Mouse (Mus musculus) left cerebral cortex, postnatal 4 days (tissue): ENCODE results near the gene Bcl7a. TPM values are rescaled to one million over a fixed set of nuclear protein-coding genes. Genes with fewer than 3 reads are reported as not detected.

Experiments used
- DNase-seq: peaks from one replicate; pipeline ENCODE4 v3.0.0-alpha.2; 2022
- intact Hi-C: fragments of 180-260 bp; cut with DNase I; formaldehyde crosslinking; loops from one replicate; pipeline ENCODE4 v1.15.1; 2025
- total RNA-seq, 2 experiments: library from RNA; stranded (reverse); gene quantifications; 2 replicates each; pipeline ENCODE4 v1.2.3; 2021

The Bcl7a gene
- total RNA-seq: 10 to 100 TPM; 95.1 to 98.4 TPM

DNA sequence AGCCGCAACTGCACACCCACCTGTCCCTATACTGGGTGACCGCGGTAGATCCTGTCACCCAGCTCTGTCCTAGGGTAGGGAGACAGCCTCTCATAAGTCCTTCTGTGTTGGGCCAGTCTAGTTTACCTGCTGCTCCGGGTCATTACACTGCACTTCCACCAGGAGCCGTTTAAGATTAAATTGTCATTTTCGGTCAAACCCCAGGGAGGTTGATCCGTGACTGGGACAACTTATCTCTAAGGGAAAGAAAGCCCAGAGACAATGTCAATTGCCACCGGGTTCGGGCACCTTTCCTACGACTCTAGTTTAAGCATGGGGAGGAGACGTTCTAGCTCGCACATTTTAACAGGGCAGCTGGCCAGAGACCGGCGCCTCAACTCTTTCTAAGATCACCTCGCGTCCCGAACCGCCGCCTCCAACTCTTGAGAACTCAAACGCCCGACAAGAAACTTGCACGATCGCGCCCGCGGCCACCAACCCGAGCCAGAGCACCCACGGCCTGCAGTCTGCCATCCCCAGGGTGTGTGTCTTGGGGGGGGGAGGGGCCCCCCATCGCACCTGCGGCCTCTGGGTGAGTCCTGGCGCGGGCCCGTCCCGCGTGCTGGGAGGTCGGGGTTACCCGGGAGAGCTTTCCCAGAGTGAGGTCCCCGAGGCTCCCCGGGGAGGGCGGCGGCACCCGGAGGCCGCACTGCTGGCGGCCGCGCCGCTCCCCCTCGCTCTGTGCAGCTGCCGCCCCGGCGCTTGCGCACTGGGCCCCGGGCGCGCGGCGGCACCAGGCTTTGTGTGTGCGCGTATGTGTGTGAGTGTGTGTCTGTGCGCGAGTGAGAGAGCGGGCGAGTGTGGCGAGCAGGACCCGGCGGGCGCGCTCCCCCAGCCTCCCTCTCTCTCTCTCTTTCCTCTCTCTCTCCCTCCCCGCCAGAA, at the start of gene Bcl7a:
Gene Bcl7a (plus strand): TSS at position 128 of the 921 bp plus-strand sequence.
- DNase-seq: peak; percentile 92
- intact Hi-C loops: loop anchor here (10.0 kb wide), 2 partner anchors 59 to 89 kb away; partner anchors contain the start of gene Wdr66

- intact Hi-C loops: no loop called here
- no peak for DNase-seq
These were observed 49.0 kb upstream of the Bcl7a start for GRCm38 (mm10) chr5:123294653-123295052.

DNA sequence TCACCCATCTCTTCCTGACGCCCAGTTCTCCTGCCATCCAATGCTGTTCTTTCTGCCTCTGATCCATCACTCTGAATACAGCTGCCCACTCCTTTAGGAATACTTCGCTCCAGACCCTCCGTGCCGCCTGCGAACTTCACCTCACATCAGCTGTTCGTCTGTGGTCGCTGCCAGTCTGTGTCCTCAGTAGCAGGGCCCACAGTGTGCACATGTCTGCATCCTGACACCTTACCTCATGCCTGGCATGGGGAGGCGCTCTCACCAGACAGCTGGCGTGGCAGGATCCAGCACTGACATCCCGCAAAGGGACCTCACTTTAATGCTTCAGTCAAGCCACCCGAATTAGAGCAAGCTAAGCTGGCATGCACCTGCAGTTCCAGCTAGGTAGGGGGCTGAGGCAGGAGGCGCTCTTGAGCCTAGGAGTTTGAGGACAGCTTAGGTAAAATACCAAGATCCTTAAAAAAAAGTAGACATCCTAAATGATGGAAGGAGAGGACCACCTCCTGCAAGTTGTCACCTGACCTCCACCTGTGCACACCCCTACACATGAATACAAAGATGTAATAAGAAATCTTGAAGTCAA, 47.3 kb upstream of the Bcl7a start:
- intact Hi-C loops: no loop called here

GRCm38 (mm10) chr5:123296972-123297754, 46.5 kb upstream of the Bcl7a start:
- intact Hi-C loops: no loop called here
- no peak for DNase-seq

More for the DNA sequence above, 47.3 kb upstream of the Bcl7a start:
- no peak for DNase-seq

GRCm38 (mm10) chr5:123297830-123298229, 45.8 kb upstream of the Bcl7a start:
- no peak for DNase-seq
- intact Hi-C loops: no loop called here

GRCm38 (mm10) chr5:123298526-123298925, 45.1 kb upstream of the Bcl7a start:
- DNase-seq: no peak
- intact Hi-C loops: no loop called here

DNA sequence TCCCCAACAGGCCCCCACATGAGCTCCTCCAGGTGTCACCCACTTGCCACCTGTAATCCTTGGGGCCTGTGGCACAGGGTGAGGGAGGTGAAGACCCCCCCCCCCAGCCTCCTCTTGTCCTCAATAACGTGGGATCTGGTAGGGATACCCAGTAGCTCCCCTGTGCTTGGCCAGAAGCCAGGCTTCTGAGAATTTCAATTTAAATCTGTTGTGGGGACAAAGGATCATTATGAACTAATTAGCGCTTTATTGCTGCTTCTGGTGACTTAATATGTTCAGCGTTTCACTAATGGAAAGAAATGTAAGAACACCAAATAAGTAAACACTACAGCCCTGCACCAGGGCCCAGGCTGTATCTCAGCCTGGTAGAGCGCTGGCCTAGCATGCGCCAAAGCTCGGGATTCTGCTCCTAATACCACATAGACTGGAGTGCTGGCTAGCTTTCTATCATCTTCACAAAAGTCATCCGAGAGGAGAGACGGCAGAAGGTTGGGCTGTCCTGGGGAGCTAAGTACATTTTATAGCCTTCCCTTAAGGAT, 43.1 kb upstream of the Bcl7a start:
- DNase-seq: no peak
- intact Hi-C loops: no loop called here

- intact Hi-C loops: no loop called here
- peak; percentile 73 for DNase-seq
These were observed 41.7 kb upstream of the Bcl7a start for GRCm38 (mm10) chr5:123301780-123302521.

GRCm38 (mm10) chr5:123307630-123308282, 35.9 kb upstream of the Bcl7a start:
- intact Hi-C loops: no loop called here
- DNase-seq: no peak

DNA sequence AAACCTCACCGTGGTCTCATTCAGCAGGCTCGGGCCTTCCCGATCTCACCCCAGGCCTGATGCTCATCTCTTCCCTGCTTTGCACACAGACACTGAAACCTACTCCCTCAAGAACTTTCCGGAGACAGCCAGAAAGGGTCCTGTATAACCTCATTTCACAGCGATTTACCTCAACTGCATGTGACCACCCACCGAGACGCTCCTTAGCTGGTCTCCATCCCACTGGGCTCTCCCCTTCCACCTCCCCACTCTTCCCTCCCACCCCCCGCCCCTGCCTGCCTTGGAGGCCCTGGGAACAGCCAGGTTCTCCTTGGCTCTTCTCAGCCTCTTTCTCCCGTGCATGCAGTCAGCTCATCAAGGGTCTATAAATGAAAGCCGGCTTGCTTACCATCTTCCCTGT, 33.8 kb upstream of the Bcl7a start:
- DNase-seq: no peak
- intact Hi-C loops: no loop called here

- DNase-seq: no peak
- intact Hi-C loops: no loop called here
These were observed 33.4 kb upstream of the Bcl7a start for GRCm38 (mm10) chr5:123310221-123310620.

DNA sequence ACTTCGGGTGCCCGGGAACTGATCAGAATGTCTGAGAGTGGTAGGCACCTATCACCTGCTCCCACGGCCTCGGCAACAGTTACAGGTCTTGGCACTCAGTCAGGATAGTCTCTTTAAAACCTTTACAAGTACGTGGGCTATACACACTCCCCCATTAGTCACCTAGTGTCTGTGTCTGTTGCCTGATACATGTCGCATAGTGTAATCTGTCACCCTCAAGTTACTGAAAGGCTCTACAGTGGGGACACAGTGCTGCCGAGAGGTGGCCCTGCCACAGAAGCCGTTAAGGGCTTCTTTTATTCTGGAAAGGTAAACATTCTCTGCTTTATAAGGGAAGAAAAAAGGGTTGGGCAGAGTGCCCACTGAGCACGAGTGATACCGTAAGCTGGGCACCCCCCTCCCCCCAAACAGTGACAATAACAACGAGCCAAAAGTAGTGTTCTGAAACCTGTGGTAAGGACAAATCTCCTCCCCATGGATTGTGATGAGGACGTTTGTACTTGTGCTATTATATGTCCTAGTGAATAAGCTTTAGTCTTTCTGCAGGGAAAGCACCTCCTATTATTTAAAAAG, 30.5 kb upstream of the Bcl7a start:
- DNase-seq: no peak
- intact Hi-C loops: no loop called here

GRCm38 (mm10) chr5:123313851-123314380, 29.7 kb upstream of the Bcl7a start:
- no peak for DNase-seq
- intact Hi-C loops: no loop called here

DNA sequence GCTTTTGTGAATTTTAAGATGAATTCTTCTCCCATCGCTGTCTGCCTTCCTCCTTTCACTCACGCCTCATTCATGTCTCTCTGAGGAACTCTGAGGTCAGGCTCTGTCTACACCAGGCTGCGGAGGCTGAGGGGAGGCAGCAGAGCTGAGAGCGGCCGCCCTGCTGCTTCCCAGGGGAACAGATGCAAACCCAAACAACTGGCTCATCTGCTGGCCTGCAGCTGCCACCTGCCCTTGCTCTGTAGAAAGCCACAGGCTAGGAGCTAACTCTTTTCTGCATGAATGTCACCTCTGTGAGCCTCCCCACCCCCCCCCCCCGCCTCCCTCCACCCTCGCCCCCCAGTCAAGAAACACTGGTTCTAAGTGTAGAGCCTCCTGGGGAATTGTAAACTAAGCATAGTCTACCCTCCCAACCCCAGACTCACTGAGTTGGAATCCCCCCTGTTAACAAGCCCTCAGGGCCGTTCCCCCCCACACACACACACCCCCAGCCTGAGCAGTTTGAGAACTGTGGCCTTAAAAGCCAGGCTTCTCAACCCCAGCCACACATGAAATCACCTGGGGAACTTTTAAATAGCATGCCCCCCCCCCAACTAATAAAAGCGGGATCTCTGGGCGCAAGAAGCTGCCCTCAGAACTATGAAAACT, 28.3 kb upstream of the Bcl7a start:
- intact Hi-C loops: no loop called here

GRCm38 (mm10) chr5:123317992-123318391, 25.6 kb upstream of the Bcl7a start:
- no peak for DNase-seq
- intact Hi-C loops: no loop called here

More for the DNA sequence above, 28.3 kb upstream of the Bcl7a start:
- DNase-seq: no peak

- intact Hi-C loops: no loop called here
These were observed 23.5 kb upstream of the Bcl7a start for GRCm38 (mm10) chr5:123320136-123320535.

DNA sequence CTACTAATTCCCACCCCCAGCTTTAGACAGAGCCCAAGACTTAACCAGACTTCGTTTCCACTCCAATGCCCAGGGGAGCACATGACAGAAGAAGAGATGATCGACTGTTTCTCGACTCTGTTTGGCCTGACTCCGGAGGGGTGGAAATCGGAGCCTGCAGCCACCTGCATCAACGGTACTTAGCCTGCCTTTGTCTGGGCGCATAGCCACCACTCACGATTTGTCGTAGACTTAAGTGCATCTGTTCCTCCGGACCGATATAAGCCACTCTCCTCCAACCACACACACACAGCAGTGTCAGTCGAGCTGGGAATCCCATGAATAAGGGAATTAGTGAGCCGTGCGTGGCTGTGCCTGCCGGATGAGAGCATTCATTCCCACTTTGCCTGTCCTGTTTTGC, 19.4 kb upstream of the Bcl7a start:
- intact Hi-C loops: no loop called here
- peak; percentile 38 for DNase-seq

More at GRCm38 (mm10) chr5:123320136-123320535, 23.5 kb upstream of the Bcl7a start:
- no peak for DNase-seq

GRCm38 (mm10) chr5:123326006-123326750, 17.5 kb upstream of the Bcl7a start:
- intact Hi-C loops: no loop called here
- DNase-seq: no peak
